Mouse (Mus musculus) liver, adult 2 months (tissue): ENCODE results near the gene Prr7.

Experiments
- CTCF ChIP-seq: fragments of 200-500 bp; IDR thresholded peaks from 2 replicates; pipeline ENCODE4 v1.5.1; 2011; ENCODE audit warnings: low read depth, low read length, control low read depth
- POLR2A ChIP-seq: fragments of 200-500 bp; IDR thresholded peaks from 2 replicates; pipeline ENCODE4 v1.6.1; 2011; ENCODE audit warnings: low read length, control low read depth; ENCODE audit not compliant: insufficient read depth; ENCODE audit errors: extremely low read depth

GRCm38 (mm10) chr13:55510332-55510667 is 46.2 kb downstream of the Prr7 start:
- no peak for TF ChIP-seq CTCF
- no peak for TF ChIP-seq POLR2A
